Mouse (Mus musculus): ENCODE measurements around the gene Cep97. TPM values are rescaled to one million over a fixed set of nuclear protein-coding genes. Genes with fewer than 3 reads are reported as not detected.
A peak's percentile ranks its signal among the peaks of the same experiment; 100 is the strongest.

Cep97 gene
- total and polyA plus RNA-seq, 3 experiments, result 10.7 to 11.1 TPM; not detected in 1

GRCm38 (mm10) chr16:55894536-55894892 lies 40.1 kb downstream of the Cep97 start (continued):
- no peak for TF ChIP-seq ZKSCAN1 (IDR thresholded peaks at IDR 0.05; ENCODE audit: low read depth, low read length)
- TF ChIP-seq UBTF (IDR thresholded peaks at IDR 0.05; ENCODE audit: borderline replicate concordance, insufficient read depth, low read depth, low read length), result no peak
- no peak for TF ChIP-seq NELFE (IDR thresholded peaks at IDR 0.05; ENCODE audit: low read depth, low read length)
- TF ChIP-seq MAX (IDR thresholded peaks at IDR 0.05; ENCODE audit: low read length), result peak; percentile 64
- TF ChIP-seq CTCF (IDR thresholded peaks at IDR 0.05 in 2 of 3, conservative IDR thresholded peaks at IDR 0.05 in 1 of 3; ENCODE audit: control insufficient read depth in 1 of 3, insufficient read depth in 1 of 3, low read depth in 2 of 3, low read length in 3 of 3, poor library complexity in 1 of 3, severe bottlenecking in 1 of 3), result no peak
- 0 out of 2 replicates have a peak, but pooled peaks have one; percentile 34 for TF ChIP-seq HCFC1 (IDR thresholded peaks at IDR 0.05; ENCODE audit: low read depth, low read length)
- TF ChIP-seq JUND (IDR thresholded peaks at IDR 0.05; ENCODE audit: low read depth, low read length), result no peak
- TF ChIP-seq EP300 (IDR thresholded peaks at IDR 0.05; ENCODE audit: low read depth in 1 of 2, low read length in 2 of 2), result peak; percentile 27 to 57; a peak in 3 of 4 replicates

- H3K27me3 ChIP-seq (ENCODE audit: control insufficient read depth in 1 of 2, insufficient read depth in 2 of 2, low read length in 2 of 2), result no peaks in the 10 kb centered on the region
- H3K79me2 ChIP-seq (ENCODE audit: control insufficient read depth, insufficient read depth, low read length, poor library complexity), result peaks cover 2% of the 10 kb centered on the region; the same call in 1 of the 2 replicates
- TF ChIP-seq KAT2A (conservative IDR thresholded peaks at IDR 0.05; ENCODE audit: low read depth, low read length) (no peak), MEF2A (IDR thresholded peaks at IDR 0.05; ENCODE audit: extremely low read depth, insufficient replicate concordance, low read depth, low read length, poor library complexity, severe bottlenecking) (no peak), ETS1 (IDR thresholded peaks at IDR 0.05; ENCODE audit: low read depth, low read length) (peak; percentile 67), JUND (IDR thresholded peaks at IDR 0.05; ENCODE audit: low read depth, low read length) (no peak), MAFK (IDR thresholded peaks at IDR 0.05; ENCODE audit: borderline replicate concordance, low read depth, low read length) (no peak), POLR2A (IDR thresholded peaks at IDR 0.05; ENCODE audit: control insufficient read depth in 1 of 2, insufficient read depth in 1 of 2, low read depth in 1 of 2, low read length in 2 of 2, poor library complexity in 1 of 2) (no peak), TCF12 (IDR thresholded peaks at IDR 0.05; ENCODE audit: low read depth, low read length) (peak; percentile 54), GATA1 (IDR thresholded peaks at IDR 0.05; ENCODE audit: low read depth, low read length) (peak; percentile 91), EP300 (IDR thresholded peaks at IDR 0.05; ENCODE audit: low read depth in 1 of 2, low read length in 2 of 2) (peak; percentile 28 to 48; a peak in 3 of 4 replicates), POLR2AphosphoS2 (IDR thresholded peaks at IDR 0.05; ENCODE audit: low read length) (no peak), POLR2AphosphoS5 (IDR thresholded peaks at IDR 0.05; ENCODE audit: borderline replicate concordance, low read depth, low read length) (no peak)
- H3K4me3 ChIP-seq (ENCODE audit: control insufficient read depth in 1 of 2, insufficient read depth in 1 of 2, low read depth in 2 of 2, low read length in 2 of 2), result peak overlapping the region; percentile 85
- H3K9ac ChIP-seq (ENCODE audit: control insufficient read depth, low read depth, low read length, poor library complexity, severe bottlenecking), result peak overlapping the region; percentile 24
- no peaks in the 10 kb centered on the region for H3K9me3 ChIP-seq (replicated peaks; ENCODE audit: insufficient read depth, low read length)
- H3K36me3 ChIP-seq (ENCODE audit: control insufficient read depth in 1 of 2, insufficient read depth in 2 of 2, low read length in 2 of 2), result peaks cover 0 to 36% of the 10 kb centered on the region in 2 experiments; a peak in 2 of 4 replicates
- peaks cover 17 to 37% of the 10 kb centered on the region in 2 experiments for H3K4me1 ChIP-seq (ENCODE audit: control insufficient read depth in 1 of 2, insufficient read depth in 2 of 2, low read length in 2 of 2)
- peak overlapping the region; percentile 52 for H3K27ac ChIP-seq (ENCODE audit: control insufficient read depth, low read depth, low read length)
- DNase-seq (ENCODE audit: low read depth, low spot score), result peak; percentile 49
Observed at GRCm38 (mm10) chr16:55893410-55894107, 41.1 kb downstream of the Cep97 start.

All from MEL (cell line).